Mouse (Mus musculus): ENCODE results near the gene Msh5. TPM values are rescaled to one million over a fixed set of nuclear protein-coding genes. Genes with fewer than 3 reads are reported as not detected.

The Msh5 gene
- polyA plus RNA-seq, 1 experiment from 2014 or later, result 1.6 TPM

Other genes with a start within 250 kb of the Msh5 start
- gene Cyp21a1, start 242.2 kb downstream of the Msh5 start, polyA plus RNA-seq (2015; fragmentation: Nextera tagmentation; extraction: Ambion mirVana), result not detected in 2 replicates
- gene Stk19, start 209.8 kb downstream of the Msh5 start, polyA plus RNA-seq (2015; fragmentation: Nextera tagmentation; extraction: Ambion mirVana), result 39.4 and 46.3 TPM in 2 replicates
- gene Dxo, start 209.7 kb downstream of the Msh5 start, polyA plus RNA-seq (2015; fragmentation: Nextera tagmentation; extraction: Ambion mirVana), result 40.6 and 50.7 TPM in 2 replicates
- 39.3 and 47.4 TPM in 2 replicates for gene Skiv2l, start 196.5 kb downstream of the Msh5 start, polyA plus RNA-seq (2015; fragmentation: Nextera tagmentation; extraction: Ambion mirVana)
- 57.6 and 63.6 TPM in 2 replicates for gene Nelfe, start 196.4 kb downstream of the Msh5 start, polyA plus RNA-seq (2015; fragmentation: Nextera tagmentation; extraction: Ambion mirVana)
- 1.4 and 1.6 TPM in 2 replicates for gene Cfb, start 184.2 kb downstream of the Msh5 start, polyA plus RNA-seq (2015; fragmentation: Nextera tagmentation; extraction: Ambion mirVana)
- gene Zbtb12, start 167.3 kb downstream of the Msh5 start, polyA plus RNA-seq (2015; fragmentation: Nextera tagmentation; extraction: Ambion mirVana), result 6.0 and 6.9 TPM in 2 replicates
- not detected in 2 replicates for gene Gm20547, start 164.7 kb downstream of the Msh5 start, polyA plus RNA-seq (2015; fragmentation: Nextera tagmentation; extraction: Ambion mirVana)
- 4.2 and 4.8 TPM in 2 replicates for gene C2, start 148.5 kb downstream of the Msh5 start, polyA plus RNA-seq (2015; fragmentation: Nextera tagmentation; extraction: Ambion mirVana)
- 59.7 and 73.8 TPM in 2 replicates for gene Ehmt2, start 148.3 kb downstream of the Msh5 start, polyA plus RNA-seq (2015; fragmentation: Nextera tagmentation; extraction: Ambion mirVana)
- gene Slc44a4, start 132.3 kb downstream of the Msh5 start, polyA plus RNA-seq (2015; fragmentation: Nextera tagmentation; extraction: Ambion mirVana), result 0.10 TPM in 1 of 2 replicates, not detected in the other
- 40.7 and 44.0 TPM in 2 replicates for gene Neu1, start 115.5 kb downstream of the Msh5 start, polyA plus RNA-seq (2015; fragmentation: Nextera tagmentation; extraction: Ambion mirVana)
- 0.79 and 1.4 TPM in 2 replicates for gene Hspa1b, start 87.5 kb downstream of the Msh5 start, polyA plus RNA-seq (2015; fragmentation: Nextera tagmentation; extraction: Ambion mirVana)
- gene Gm20481, start 76.8 kb downstream of the Msh5 start, polyA plus RNA-seq (2015; fragmentation: Nextera tagmentation; extraction: Ambion mirVana), result not detected in 2 replicates
- 13.8 and 15.5 TPM in 2 replicates for gene Hspa1a, start 74.6 kb downstream of the Msh5 start, polyA plus RNA-seq (2015; fragmentation: Nextera tagmentation; extraction: Ambion mirVana)
- 0.58 and 0.76 TPM in 2 replicates for gene Hspa1l, start 74.0 kb downstream of the Msh5 start, polyA plus RNA-seq (2015; fragmentation: Nextera tagmentation; extraction: Ambion mirVana)
- 88.6 and 94.3 TPM in 2 replicates for gene Lsm2, start 64.9 kb downstream of the Msh5 start, polyA plus RNA-seq (2015; fragmentation: Nextera tagmentation; extraction: Ambion mirVana)
- gene Vars, start 45.8 kb downstream of the Msh5 start, polyA plus RNA-seq (2015; fragmentation: Nextera tagmentation; extraction: Ambion mirVana), result 38.5 and 45.0 TPM in 2 replicates
- 0.25 and 0.59 TPM in 2 replicates for gene Vwa7, start 30.2 kb downstream of the Msh5 start, polyA plus RNA-seq (2015; fragmentation: Nextera tagmentation; extraction: Ambion mirVana)
- 3.2 and 4.4 TPM in 2 replicates for gene Sapcd1, start 18.7 kb downstream of the Msh5 start, polyA plus RNA-seq (2015; fragmentation: Nextera tagmentation; extraction: Ambion mirVana)
- 72.4 and 75.0 TPM in 2 replicates for gene Clic1, start 3.2 kb upstream of the Msh5 start, polyA plus RNA-seq (2015; fragmentation: Nextera tagmentation; extraction: Ambion mirVana)
- gene Ddah2, start 12.3 kb upstream of the Msh5 start, polyA plus RNA-seq (2015; fragmentation: Nextera tagmentation; extraction: Ambion mirVana), result 173 and 187 TPM in 2 replicates
- not detected in 2 replicates for gene Ly6g6c, start 18.6 kb upstream of the Msh5 start, polyA plus RNA-seq (2015; fragmentation: Nextera tagmentation; extraction: Ambion mirVana)
- gene Mpig6b, start 19.4 kb upstream of the Msh5 start, polyA plus RNA-seq (2015; fragmentation: Nextera tagmentation; extraction: Ambion mirVana), result 0.19 and 0.22 TPM in 2 replicates
- 0.52 and 1.2 TPM in 2 replicates for gene Ly6g6e, start 30.2 kb upstream of the Msh5 start, polyA plus RNA-seq (2015; fragmentation: Nextera tagmentation; extraction: Ambion mirVana)
- gene Ly6g6d, start 31.3 kb upstream of the Msh5 start, polyA plus RNA-seq (2015; fragmentation: Nextera tagmentation; extraction: Ambion mirVana), result 0.81 and 1.9 TPM in 2 replicates
- 0.31 TPM in 1 of 2 replicates, not detected in the other for gene Ly6g6f, start 38.9 kb upstream of the Msh5 start, polyA plus RNA-seq (2015; fragmentation: Nextera tagmentation; extraction: Ambion mirVana)
- gene Abhd16a, start 42.5 kb upstream of the Msh5 start, polyA plus RNA-seq (2015; fragmentation: Nextera tagmentation; extraction: Ambion mirVana), result 114 and 120 TPM in 2 replicates
- not detected in 2 replicates for gene Ly6g5c, start 61.5 kb upstream of the Msh5 start, polyA plus RNA-seq (2015; fragmentation: Nextera tagmentation; extraction: Ambion mirVana)
- 0.48 and 0.59 TPM in 2 replicates for gene Ly6g5b, start 68.7 kb upstream of the Msh5 start, polyA plus RNA-seq (2015; fragmentation: Nextera tagmentation; extraction: Ambion mirVana)
- gene Gpank1, start 74.7 kb upstream of the Msh5 start, polyA plus RNA-seq (2015; fragmentation: Nextera tagmentation; extraction: Ambion mirVana), result 15.3 and 17.2 TPM in 2 replicates
- gene Csnk2b, start 75.3 kb upstream of the Msh5 start, polyA plus RNA-seq (2015; fragmentation: Nextera tagmentation; extraction: Ambion mirVana), result 377 and 395 TPM in 2 replicates
- gene D17H6S53E, start 79.6 kb upstream of the Msh5 start, polyA plus RNA-seq (2015; fragmentation: Nextera tagmentation; extraction: Ambion mirVana), result 9.6 and 11.8 TPM in 2 replicates
- 0.21 TPM in 1 of 2 replicates, not detected in the other for gene Apom, start 85.3 kb upstream of the Msh5 start, polyA plus RNA-seq (2015; fragmentation: Nextera tagmentation; extraction: Ambion mirVana)
- 51.1 and 58.5 TPM in 2 replicates for gene Bag6, start 88.4 kb upstream of the Msh5 start, polyA plus RNA-seq (2015; fragmentation: Nextera tagmentation; extraction: Ambion mirVana)
- 109 and 138 TPM in 2 replicates for gene Prrc2a, start 118.2 kb upstream of the Msh5 start, polyA plus RNA-seq (2015; fragmentation: Nextera tagmentation; extraction: Ambion mirVana)
- gene Aif1, start 129.3 kb upstream of the Msh5 start, polyA plus RNA-seq (2015; fragmentation: Nextera tagmentation; extraction: Ambion mirVana), result 15.4 and 15.5 TPM in 2 replicates
- 10.1 and 10.9 TPM in 2 replicates for gene Lst1, start 141.7 kb upstream of the Msh5 start, polyA plus RNA-seq (2015; fragmentation: Nextera tagmentation; extraction: Ambion mirVana)
- 1.4 and 1.6 TPM in 2 replicates for gene Ltb, start 147.7 kb upstream of the Msh5 start, polyA plus RNA-seq (2015; fragmentation: Nextera tagmentation; extraction: Ambion mirVana)
- gene Tnf, start 155.3 kb upstream of the Msh5 start, polyA plus RNA-seq (2015; fragmentation: Nextera tagmentation; extraction: Ambion mirVana), result 0.12 TPM in 1 of 2 replicates, not detected in the other
- 0.71 and 1.0 TPM in 2 replicates for gene Lta, start 158.6 kb upstream of the Msh5 start, polyA plus RNA-seq (2015; fragmentation: Nextera tagmentation; extraction: Ambion mirVana)
- gene Gm16181, start 174.1 kb upstream of the Msh5 start, polyA plus RNA-seq (2015; fragmentation: Nextera tagmentation; extraction: Ambion mirVana), result 0.46 and 0.48 TPM in 2 replicates
- 210 and 227 TPM in 2 replicates for gene Atp6v1g2, start 186.9 kb upstream of the Msh5 start, polyA plus RNA-seq (2015; fragmentation: Nextera tagmentation; extraction: Ambion mirVana)
- 12.5 and 13.2 TPM in 2 replicates for gene Nfkbil1, start 189.0 kb upstream of the Msh5 start, polyA plus RNA-seq (2015; fragmentation: Nextera tagmentation; extraction: Ambion mirVana)
- gene Ddx39b, start 195.0 kb upstream of the Msh5 start, polyA plus RNA-seq (2015; fragmentation: Nextera tagmentation; extraction: Ambion mirVana), result 251 and 271 TPM in 2 replicates
- gene H2-D1, start 216.0 kb upstream of the Msh5 start, polyA plus RNA-seq (2015; fragmentation: Nextera tagmentation; extraction: Ambion mirVana), result 158 and 172 TPM in 2 replicates